ENCODE assay signal across 18 mouse cellular contexts in the genomic region with DNA sequence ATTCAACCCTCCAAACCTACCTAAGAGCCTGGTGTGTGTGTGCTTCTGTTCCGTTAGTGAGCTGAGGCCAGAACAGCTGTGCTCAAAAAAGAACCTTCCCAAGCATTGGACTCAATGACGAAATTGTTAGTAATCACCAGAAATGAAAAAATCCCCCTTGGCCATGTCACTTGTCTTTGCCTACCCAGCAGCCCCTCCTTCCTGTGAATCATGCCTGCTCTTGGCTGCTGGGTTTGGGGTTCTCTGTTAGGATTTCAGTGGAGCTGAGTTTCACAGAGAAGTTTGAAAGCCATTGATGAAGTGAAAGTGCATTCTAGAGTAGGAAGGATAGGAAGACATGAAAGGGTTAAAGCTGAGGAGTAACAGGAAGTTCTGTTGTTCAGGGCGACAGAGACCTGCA. TPM values are rescaled to one million over a fixed set of nuclear protein-coding genes. Genes with fewer than 3 reads are reported as not detected.
DNase-seq lines count a peak whose midpoint lies in the region; ATAC-seq and TF ChIP-seq lines count a peak whose summit lies in the region.
"Had no signal": no experiment of that assay in that cellular context is flagged by ENCODE, and none has a peak within 500 bp of the region (broad histone marks: within the 10 kb centered on the region; RNA-seq: fewer than 3 reads in every experiment).

No protein-coding gene starts in this region.

- no peak overlapping the region for H3K9ac ChIP-seq in heart, embryonic 16.5 days (ENCODE audit: low read length)
- no peak overlapping the region for H3K9ac ChIP-seq in kidney, embryonic 15.5 days
- H3K9ac ChIP-seq: embryonic facial prominence, embryonic 15.5 days; midbrain, embryonic 12.5 days had no signal

- peaks cover 43% of the 10 kb centered on the region for H3K36me3 ChIP-seq in heart, embryonic 16.5 days (ENCODE audit: control insufficient read depth, insufficient read depth)
- peaks cover 65% of the 10 kb centered on the region for H3K36me3 ChIP-seq in kidney, embryonic 15.5 days

- H3K4me2 ChIP-seq in heart, embryonic 16.5 days (ENCODE audit: low read depth, low read length) = no peak overlapping the region
- H3K4me2 ChIP-seq in kidney, embryonic 15.5 days = no peak overlapping the region
- H3K4me2 ChIP-seq: embryonic facial prominence, embryonic 15.5 days; midbrain, embryonic 12.5 days had no signal

- DNase-seq in heart, postnatal 36 days = no peak
- DNase-seq in NIH3T3 (ENCODE audit: low read depth) = peak; percentile 58
- no peak for DNase-seq in gastrocnemius, adult 2 months
- DNase-seq: adrenal gland, adult 8-10 months; cerebellum, postnatal 10 days; embryo, embryonic 11 days; gastrocnemius, postnatal 36 days; heart, postnatal 14 days; lung, postnatal 36 days; right cerebral cortex, postnatal 4 days had no signal

- no peaks in the 10 kb centered on the region for H3K9me3 ChIP-seq in heart, embryonic 16.5 days (replicated peaks; ENCODE audit: control insufficient read depth, low read length)
- H3K9me3 ChIP-seq in kidney, embryonic 15.5 days (replicated peaks) = no peaks in the 10 kb centered on the region
- H3K9me3 ChIP-seq: embryonic facial prominence, embryonic 15.5 days; midbrain, embryonic 12.5 days had no signal

- no peak for ATAC-seq in heart, embryonic 16.5 days (replicated peaks; ENCODE audit: extremely low read depth, insufficient read depth, low FRiP score)
- peak; percentile 84 for ATAC-seq in megakaryocyte progenitor cell, adult 5-6 weeks (replicated peaks; ENCODE audit: poor library complexity)
- ATAC-seq in kidney, embryonic 15.5 days (replicated peaks; ENCODE audit: low FRiP score) = no peak
- ATAC-seq: forebrain, embryonic 14.5 days; hindbrain, postnatal 0 days had no signal

- intact Hi-C loops in heart, postnatal 36 days (cut with DNase I) = no loop called here
- intact Hi-C loops in gastrocnemius, adult 2 months (cut with DNase I) = no loop called here

- WGBS in heart, embryonic 16.5 days = 61% methylated on average over 3 of the region's 3 CpGs
- 64% methylated on average over 3 of the region's 3 CpGs for WGBS in kidney, embryonic 15.5 days

- H3K27ac ChIP-seq in heart, embryonic 16.5 days (ENCODE audit: low read length) = peak overlapping the region; percentile 51
- peak overlapping the region; percentile 34; the same call in 1 of the 2 replicates for H3K27ac ChIP-seq in brown adipose tissue, adult 24 weeks (replicated peaks; ENCODE audit: low read depth, low read length)
- no peak overlapping the region for H3K27ac ChIP-seq in kidney, embryonic 15.5 days
- H3K27ac ChIP-seq in gastrocnemius, adult 2 months = no peak overlapping the region
- H3K27ac ChIP-seq: embryonic facial prominence, embryonic 15.5 days; hindbrain, postnatal 0 days; midbrain, embryonic 12.5 days had no signal

- H3K4me1 ChIP-seq in heart, embryonic 16.5 days (ENCODE audit: control insufficient read depth, insufficient read depth, low read length) = peaks cover 13% of the 10 kb centered on the region
- H3K4me1 ChIP-seq in brown adipose tissue, adult 24 weeks (ENCODE audit: control insufficient read depth, insufficient read depth, insufficient read length, low read length) = peaks cover 4% of the 10 kb centered on the region; the same call in 1 of the 2 replicates
- no peaks in the 10 kb centered on the region for H3K4me1 ChIP-seq in kidney, embryonic 15.5 days
- H3K4me1 ChIP-seq: embryonic facial prominence, embryonic 15.5 days; midbrain, embryonic 12.5 days had no signal

- no peaks in the 10 kb centered on the region for H3K27me3 ChIP-seq in heart, embryonic 16.5 days (ENCODE audit: control insufficient read depth, insufficient read depth, low read length)
- H3K27me3 ChIP-seq in kidney, embryonic 15.5 days = no peaks in the 10 kb centered on the region
- H3K27me3 ChIP-seq: embryonic facial prominence, embryonic 15.5 days; midbrain, embryonic 12.5 days had no signal

- TF ChIP-seq CTCF in gastrocnemius, adult 2 months (IDR thresholded peaks at IDR 0.05) = no peak

- H3K4me3 ChIP-seq in heart, embryonic 16.5 days (ENCODE audit: low read length) = no peak overlapping the region
- no peak overlapping the region for H3K4me3 ChIP-seq in brown adipose tissue, adult 24 weeks (ENCODE audit: insufficient read depth, low read depth, low read length)
- no peak overlapping the region for H3K4me3 ChIP-seq in kidney, embryonic 15.5 days (replicated peaks)
- no peak overlapping the region for H3K4me3 ChIP-seq in gastrocnemius, adult 2 months
- H3K4me3 ChIP-seq: embryonic facial prominence, embryonic 15.5 days; midbrain, embryonic 12.5 days had no signal

RNA-seq across cellular contexts. Expression of a gene that starts 29.9 kb away (rescaled TPM):
- polyA plus RNA-seq in heart, embryonic 16.5 days (2015; fragmentation: Nextera tagmentation; extraction: Ambion mirVana) = 30.4 and 34.9 TPM in 2 replicates
- total RNA-seq in heart, postnatal 36 days (2021) = 10 to 100 TPM; 87.5 to 87.7 TPM
- polyA plus RNA-seq in brown adipose tissue, adult 24 weeks (2012; ENCODE audit: insufficient read depth, insufficient read length, missing spikeins) = 52.9 and 65.1 TPM in 2 replicates
- 76.6 and 80.7 TPM in 2 replicates for total RNA-seq in megakaryocyte progenitor cell, adult 5-6 weeks (2015)
- 31.5 and 40.1 TPM in 2 replicates for total RNA-seq in megakaryocyte progenitor cell, adult 5-6 weeks (2017)
- 41.4 and 45.8 TPM in 2 replicates for polyA plus RNA-seq in kidney, embryonic 15.5 days (2015; fragmentation: Nextera tagmentation; extraction: Ambion mirVana)
- 100 to 1,000 TPM; 115 to 138 TPM for total RNA-seq in gastrocnemius, adult 2 months (2021)

RNA-seq across cellular contexts. Expression of a gene that starts 30.9 kb away (rescaled TPM):
- 75.5 and 80.6 TPM in 2 replicates for polyA plus RNA-seq in heart, embryonic 16.5 days (2015; fragmentation: Nextera tagmentation; extraction: Ambion mirVana)
- 10 to 100 TPM; 46.2 to 52.5 TPM for total RNA-seq in heart, postnatal 36 days (2021)
- 61.1 and 70.9 TPM in 2 replicates for polyA plus RNA-seq in brown adipose tissue, adult 24 weeks (2012; ENCODE audit: insufficient read depth, insufficient read length, missing spikeins)
- 93.0 and 109 TPM in 2 replicates for total RNA-seq in megakaryocyte progenitor cell, adult 5-6 weeks (2015)
- total RNA-seq in megakaryocyte progenitor cell, adult 5-6 weeks (2017) = 50.1 and 50.6 TPM in 2 replicates
- 112 and 114 TPM in 2 replicates for polyA plus RNA-seq in kidney, embryonic 15.5 days (2015; fragmentation: Nextera tagmentation; extraction: Ambion mirVana)
- total RNA-seq in gastrocnemius, adult 2 months (2021) = 10 to 100 TPM; 56.6 to 66.2 TPM

Comparison
In these comparisons a context has a peak if more than half of its experiments do, and no peak if none do; other contexts are left out.
1. H3K27ac ChIP-seq: peak in heart, embryonic 16.5 days (single experiment) and brown adipose tissue, adult 24 weeks (single experiment); none in kidney, embryonic 15.5 days (single experiment) and gastrocnemius, adult 2 months (single experiment).